Mouse (Mus musculus): ENCODE measurements around the gene Rai14. TPM values are rescaled to one million over a fixed set of nuclear protein-coding genes. Genes with fewer than 3 reads are reported as not detected.

The Rai14 gene
- polyA plus RNA-seq, 1 experiment from 2014 or later = 59.8 TPM

- H3K27ac ChIP-seq = no peak overlapping the region
- WGBS = 93% methylated on average over 2 of the region's 2 CpGs
- H3K9me3 ChIP-seq = no peaks in the 10 kb centered on the region
- H3K4me1 ChIP-seq = peaks cover 27% of the 10 kb centered on the region
- no peak overlapping the region for H3K4me2 ChIP-seq
- no peak for ATAC-seq (ENCODE audit: low FRiP score)
- H3K4me3 ChIP-seq (replicated peaks) = no peak overlapping the region
- H3K9ac ChIP-seq = no peak overlapping the region
- peaks cover 6% of the 10 kb centered on the region; the same call in 1 of the 2 replicates for H3K36me3 ChIP-seq (replicated peaks)
- H3K27me3 ChIP-seq = no peaks in the 10 kb centered on the region
Measured at GRCm38 (mm10) chr15:10658803-10659202, 55.6 kb downstream of the Rai14 start.

- 43% methylated on average over 5 of the region's 5 CpGs for WGBS
- H3K9me3 ChIP-seq = no peaks in the 10 kb centered on the region
- no peaks in the 10 kb centered on the region for H3K27me3 ChIP-seq
- 0 out of 2 replicates have a peak, but pooled peaks have one; percentile 18 for ATAC-seq (ENCODE audit: low FRiP score)
- peaks cover 6% of the 10 kb centered on the region; the same call in 1 of the 2 replicates for H3K36me3 ChIP-seq (replicated peaks)
- H3K4me1 ChIP-seq = peaks cover 20% of the 10 kb centered on the region
- H3K27ac ChIP-seq = peak overlapping the region; percentile 54
- no peak overlapping the region for H3K4me3 ChIP-seq (replicated peaks)
- H3K9ac ChIP-seq = no peak overlapping the region
- no peak overlapping the region for H3K4me2 ChIP-seq
Measured at GRCm38 (mm10) chr15:10656146-10656545, 58.3 kb downstream of the Rai14 start.

GRCm38 (mm10) chr15:10655151-10655905 is 59.1 kb downstream of the Rai14 start:
- Histone ChIP-seq H3K27me3 (no peaks in the 10 kb centered on the region), H3K27ac (0 out of 2 replicates have a peak overlapping the region, but pooled peaks have one; percentile 59), H3K36me3 (replicated peaks) (peaks cover 2% of the 10 kb centered on the region; the same call in 1 of the 2 replicates), H3K4me2 (no peak overlapping the region), H3K9me3 (no peaks in the 10 kb centered on the region), H3K4me3 (replicated peaks) (no peak overlapping the region), H3K4me1 (peaks cover 20% of the 10 kb centered on the region), H3K9ac (no peak overlapping the region)
- peak; percentile 94 for ATAC-seq (ENCODE audit: low FRiP score)
- WGBS = 13% methylated on average over 8 of the region's 8 CpGs

- H3K9me3 ChIP-seq = no peaks in the 10 kb centered on the region
- peak overlapping the region; percentile 70 for H3K27ac ChIP-seq
- H3K4me3 ChIP-seq (replicated peaks) = no peak overlapping the region
- H3K4me1 ChIP-seq = peaks cover 22% of the 10 kb centered on the region
- H3K9ac ChIP-seq = no peak overlapping the region
- ATAC-seq (ENCODE audit: low FRiP score) = peak; percentile 59
- H3K36me3 ChIP-seq (replicated peaks) = no peaks in the 10 kb centered on the region; the same call in 1 of the 2 replicates
- no peak overlapping the region for H3K4me2 ChIP-seq
- WGBS = 60% methylated on average over 1 of the region's 1 CpGs
- no peaks in the 10 kb centered on the region for H3K27me3 ChIP-seq
Measured at GRCm38 (mm10) chr15:10654696-10655095, 59.7 kb downstream of the Rai14 start.

- ATAC-seq (ENCODE audit: low FRiP score) = no peak
- WGBS = 92% methylated on average over 2 of the region's 2 CpGs
Measured at GRCm38 (mm10) chr15:10652931-10653475, 61.4 kb downstream of the Rai14 start.

GRCm38 (mm10) chr15:10648372-10649109 is 65.9 kb downstream of the Rai14 start:
- Histone ChIP-seq H3K4me1 (peaks cover 40% of the 10 kb centered on the region), H3K9me3 (no peaks in the 10 kb centered on the region), H3K4me2 (peak overlapping the region; percentile 29), H3K36me3 (replicated peaks) (no peaks in the 10 kb centered on the region), H3K4me3 (replicated peaks) (no peak overlapping the region), H3K27ac (peak overlapping the region; percentile 66), H3K9ac (no peak overlapping the region), H3K27me3 (peaks cover 6% of the 10 kb centered on the region; the same call in 1 of the 2 replicates)
- WGBS = 13% methylated on average over 6 of the region's 6 CpGs
- peak; percentile 88 for ATAC-seq (ENCODE audit: low FRiP score)

More at GRCm38 (mm10) chr15:10652931-10653475, 61.4 kb downstream of the Rai14 start:
- H3K36me3 ChIP-seq (replicated peaks) = no peaks in the 10 kb centered on the region
- H3K27ac ChIP-seq = no peak overlapping the region
- peaks cover 34% of the 10 kb centered on the region for H3K4me1 ChIP-seq
- H3K27me3 ChIP-seq = no peaks in the 10 kb centered on the region
- no peak overlapping the region for H3K4me3 ChIP-seq (replicated peaks)
- H3K4me2 ChIP-seq = no peak overlapping the region
- no peaks in the 10 kb centered on the region for H3K9me3 ChIP-seq
- H3K9ac ChIP-seq = no peak overlapping the region

DNA sequence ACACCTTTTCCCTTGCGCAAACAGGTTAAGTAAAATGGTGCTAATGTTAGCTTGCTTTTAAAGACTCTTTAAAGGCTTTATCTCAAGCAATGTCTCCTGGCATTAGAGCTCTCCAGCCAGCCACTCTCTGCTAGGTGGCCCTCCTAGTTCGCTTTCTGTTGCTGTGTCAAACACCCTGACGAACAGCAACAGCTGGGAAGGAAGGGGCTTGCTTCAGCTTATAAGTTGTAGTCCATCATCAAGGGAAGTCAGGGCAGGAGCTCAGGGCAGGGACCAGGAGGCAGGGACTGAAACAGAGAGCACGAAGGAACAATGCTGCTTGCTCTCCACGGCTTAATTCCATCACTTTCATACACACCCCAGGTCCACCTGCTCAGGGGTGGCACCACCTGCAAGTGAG is 68.1 kb downstream of the Rai14 start:
- Histone ChIP-seq H3K9me3 (no peaks in the 10 kb centered on the region), H3K27me3 (peaks cover 6% of the 10 kb centered on the region; the same call in 1 of the 2 replicates), H3K27ac (no peak overlapping the region), H3K4me2 (no peak overlapping the region), H3K4me1 (peaks cover 54% of the 10 kb centered on the region), H3K4me3 (replicated peaks) (no peak overlapping the region), H3K36me3 (replicated peaks) (no peaks in the 10 kb centered on the region), H3K9ac (no peak overlapping the region)
- WGBS = 70% methylated on average over 5 of the region's 5 CpGs
- ATAC-seq (ENCODE audit: low FRiP score) = no peak

GRCm38 (mm10) chr15:10645101-10645500 is 69.3 kb downstream of the Rai14 start:
- Histone ChIP-seq H3K4me1 (peaks cover 54% of the 10 kb centered on the region), H3K9ac (no peak overlapping the region), H3K4me3 (replicated peaks) (no peak overlapping the region), H3K4me2 (no peak overlapping the region), H3K27ac (no peak overlapping the region), H3K36me3 (replicated peaks) (no peaks in the 10 kb centered on the region), H3K27me3 (peaks cover 6% of the 10 kb centered on the region; the same call in 1 of the 2 replicates), H3K9me3 (no peaks in the 10 kb centered on the region)
- ATAC-seq (ENCODE audit: low FRiP score) = no peak
- 34% methylated on average over 8 of the region's 8 CpGs for WGBS

DNA sequence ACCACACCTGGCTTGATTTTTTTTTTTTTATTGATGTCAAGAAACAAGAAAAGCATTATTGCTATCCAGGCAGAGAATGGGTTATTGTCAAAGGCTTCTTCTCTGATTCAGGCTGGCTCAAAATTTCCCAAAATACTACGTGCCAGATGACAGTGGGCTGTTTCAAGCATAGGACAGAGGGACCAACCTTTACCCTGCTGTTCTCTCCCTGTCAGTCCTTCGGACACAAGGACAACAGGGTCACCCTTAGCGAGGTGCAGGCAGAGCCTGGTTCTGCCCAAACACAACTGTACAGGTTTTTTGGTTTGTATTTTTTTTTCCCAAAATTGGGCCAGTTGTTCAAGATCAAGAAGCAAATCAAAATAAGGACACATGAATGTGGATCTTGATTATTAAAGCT is 70.6 kb downstream of the Rai14 start:
- Histone ChIP-seq H3K27ac (no peak overlapping the region), H3K4me2 (no peak overlapping the region), H3K4me3 (replicated peaks) (no peak overlapping the region), H3K9ac (no peak overlapping the region), H3K27me3 (peaks cover 6% of the 10 kb centered on the region; the same call in 1 of the 2 replicates), H3K9me3 (no peaks in the 10 kb centered on the region), H3K36me3 (replicated peaks) (no peaks in the 10 kb centered on the region), H3K4me1 (peaks cover 48% of the 10 kb centered on the region)
- WGBS = 88% methylated on average over 3 of the region's 3 CpGs
- ATAC-seq (ENCODE audit: low FRiP score) = no peak

DNA sequence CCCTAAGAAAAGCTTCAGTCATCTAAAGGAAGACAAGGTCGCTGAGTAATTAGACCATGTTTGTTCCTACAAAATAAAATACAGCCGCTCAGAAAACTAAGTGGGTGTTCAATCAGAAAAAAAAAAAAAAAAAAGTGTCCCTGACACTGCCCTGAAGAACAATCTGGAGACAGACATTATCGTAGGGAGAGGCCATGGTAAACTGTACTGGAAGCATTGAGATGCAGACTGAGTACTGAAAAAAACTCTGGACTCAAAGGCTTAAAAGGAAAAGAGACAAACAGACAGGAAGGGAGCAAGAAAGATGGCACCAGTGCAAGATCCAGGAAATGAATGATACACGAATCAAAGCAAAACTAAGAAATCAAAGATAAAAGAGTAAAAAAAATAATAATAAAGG is 71.2 kb downstream of the Rai14 start:
- no peak for ATAC-seq (ENCODE audit: low FRiP score)
- Histone ChIP-seq H3K27me3 (peaks cover 6% of the 10 kb centered on the region; the same call in 1 of the 2 replicates), H3K36me3 (replicated peaks) (no peaks in the 10 kb centered on the region), H3K27ac (no peak overlapping the region), H3K4me2 (no peak overlapping the region), H3K9me3 (no peaks in the 10 kb centered on the region), H3K4me3 (replicated peaks) (no peak overlapping the region), H3K4me1 (peaks cover 42% of the 10 kb centered on the region), H3K9ac (no peak overlapping the region)
- 35% methylated on average over 4 of the region's 4 CpGs for WGBS

- no peak overlapping the region for H3K9ac ChIP-seq
- H3K27me3 ChIP-seq = peaks cover 6% of the 10 kb centered on the region; the same call in 1 of the 2 replicates
- H3K36me3 ChIP-seq (replicated peaks) = no peaks in the 10 kb centered on the region
- peaks cover 34% of the 10 kb centered on the region for H3K4me1 ChIP-seq
- no peak for ATAC-seq (ENCODE audit: low FRiP score)
- no peak overlapping the region for H3K27ac ChIP-seq
- H3K9me3 ChIP-seq = no peaks in the 10 kb centered on the region
- no peak overlapping the region for H3K4me3 ChIP-seq (replicated peaks)
- WGBS = 10% methylated on average over 5 of the region's 5 CpGs
- H3K4me2 ChIP-seq = no peak overlapping the region
Measured at GRCm38 (mm10) chr15:10642419-10642818, 72.0 kb downstream of the Rai14 start.

GRCm38 (mm10) chr15:10640721-10641120 is 73.7 kb downstream of the Rai14 start:
- WGBS = 94% methylated on average over 3 of the region's 3 CpGs

More at GRCm38 (mm10) chr15:10640721-10641120, 73.7 kb downstream of the Rai14 start:
- Histone ChIP-seq H3K27ac (no peak overlapping the region), H3K4me3 (replicated peaks) (no peak overlapping the region), H3K4me1 (peaks cover 27% of the 10 kb centered on the region), H3K4me2 (no peak overlapping the region), H3K9ac (no peak overlapping the region), H3K36me3 (replicated peaks) (no peaks in the 10 kb centered on the region), H3K9me3 (no peaks in the 10 kb centered on the region), H3K27me3 (no peaks in the 10 kb centered on the region)
- ATAC-seq (ENCODE audit: low FRiP score) = no peak
